Mouse (Mus musculus): ENCODE data around the gene Gm10277. TPM values are rescaled to one million over a fixed set of nuclear protein-coding genes. Genes with fewer than 3 reads are reported as not detected.

Gene Gm10277
- 1.2 and 1.5 TPM in 2 replicates for polyA plus RNA-seq (2014; fragmentation: Nextera tagmentation; extraction: Ambion mirVana)

- Histone ChIP-seq H3K4me2 (replicated peaks; ENCODE audit: low read depth, low read length) (no peak within 1 kb of the TSS), H3K27ac (ENCODE audit: low read length) (peak within 1 kb of the TSS; percentile 87; the same call in 1 of the 2 replicates), H3K4me1 (ENCODE audit: control insufficient read depth, insufficient read depth, low read length) (peaks cover 49% of the 10 kb centered on the region), H3K36me3 (ENCODE audit: control insufficient read depth, insufficient read depth, low read length) (no peaks in the 10 kb centered on the region), H3K9ac (replicated peaks; ENCODE audit: low read depth, low read length) (no peak within 1 kb of the TSS), H3K9me3 (ENCODE audit: control insufficient read depth, low read depth, low read length) (no peaks in the 10 kb centered on the region), H3K4me3 (ENCODE audit: low read depth, low read length) (no peak within 1 kb of the TSS), H3K27me3 (ENCODE audit: control insufficient read depth, insufficient read depth, low read length) (no peaks in the 10 kb centered on the region)
- whole genome bisulfite sequencing = 82% methylated on average over 5 of the region's 5 CpGs
- ATAC-seq (ENCODE audit: insufficient number of reproducible peaks, insufficient read depth, low FRiP score, low read depth) = no peak
Observed at GRCm38 (mm10) chr11:77787707-77788106, at the start of gene Gm10277. TSS of gene Gm10277 (minus strand) at chr11:77787747.

DNA sequence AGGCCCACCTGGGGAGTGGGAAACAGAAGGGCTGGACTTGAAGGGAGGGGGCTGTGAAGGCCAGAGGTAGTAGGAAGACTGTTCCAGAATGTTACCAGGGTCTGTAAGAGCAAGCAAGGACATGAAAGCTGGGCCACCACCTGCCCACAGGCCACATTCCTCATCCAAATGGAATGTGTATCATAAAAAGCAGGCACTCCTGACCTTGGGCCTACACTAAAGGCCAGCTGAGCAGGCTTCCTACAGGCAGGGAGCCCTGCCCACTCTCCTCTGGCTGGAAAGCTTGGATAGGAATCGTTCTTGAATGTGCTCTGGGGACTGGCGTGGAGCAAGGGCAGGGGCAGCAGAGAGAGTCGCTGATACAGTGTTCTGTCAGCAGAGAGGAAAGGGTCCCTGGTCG, 49.2 kb upstream of the Gm10277 start:
- H3K4me1 ChIP-seq (ENCODE audit: control insufficient read depth, insufficient read depth, low read length) = peaks cover 10% of the 10 kb centered on the region
- ATAC-seq (ENCODE audit: insufficient number of reproducible peaks, insufficient read depth, low FRiP score, low read depth) = no peak
- no peaks in the 10 kb centered on the region for H3K9me3 ChIP-seq (ENCODE audit: control insufficient read depth, low read depth, low read length)
- peaks cover 20% of the 10 kb centered on the region; the same call in 1 of the 2 replicates for H3K36me3 ChIP-seq (ENCODE audit: control insufficient read depth, insufficient read depth, low read length)
- no peak overlapping the region for H3K9ac ChIP-seq (replicated peaks; ENCODE audit: low read depth, low read length)
- no peak overlapping the region for H3K4me2 ChIP-seq (replicated peaks; ENCODE audit: low read depth, low read length)
- WGBS = 42% methylated on average over 4 of the region's 4 CpGs
- no peaks in the 10 kb centered on the region for H3K27me3 ChIP-seq (ENCODE audit: control insufficient read depth, insufficient read depth, low read length)
- peak overlapping the region; percentile 18; the same call in 1 of the 2 replicates for H3K27ac ChIP-seq (ENCODE audit: low read length)
- no peak overlapping the region for H3K4me3 ChIP-seq (ENCODE audit: low read depth, low read length)

- Histone ChIP-seq H3K4me1 (ENCODE audit: control insufficient read depth, insufficient read depth, low read length) (peaks cover 10% of the 10 kb centered on the region), H3K27ac (ENCODE audit: low read length) (peak overlapping the region; percentile 18; the same call in 1 of the 2 replicates), H3K27me3 (ENCODE audit: control insufficient read depth, insufficient read depth, low read length) (no peaks in the 10 kb centered on the region), H3K36me3 (ENCODE audit: control insufficient read depth, insufficient read depth, low read length) (peaks cover 16% of the 10 kb centered on the region; the same call in 1 of the 2 replicates), H3K4me3 (ENCODE audit: low read depth, low read length) (no peak overlapping the region), H3K9ac (replicated peaks; ENCODE audit: low read depth, low read length) (no peak overlapping the region), H3K4me2 (replicated peaks; ENCODE audit: low read depth, low read length) (no peak overlapping the region), H3K9me3 (ENCODE audit: control insufficient read depth, low read depth, low read length) (no peaks in the 10 kb centered on the region)
- no peak for ATAC-seq (ENCODE audit: insufficient number of reproducible peaks, insufficient read depth, low FRiP score, low read depth)
- WGBS = 79% methylated on average over 5 of the region's 5 CpGs
Observed at GRCm38 (mm10) chr11:77836290-77836689, 48.7 kb upstream of the Gm10277 start.

DNA sequence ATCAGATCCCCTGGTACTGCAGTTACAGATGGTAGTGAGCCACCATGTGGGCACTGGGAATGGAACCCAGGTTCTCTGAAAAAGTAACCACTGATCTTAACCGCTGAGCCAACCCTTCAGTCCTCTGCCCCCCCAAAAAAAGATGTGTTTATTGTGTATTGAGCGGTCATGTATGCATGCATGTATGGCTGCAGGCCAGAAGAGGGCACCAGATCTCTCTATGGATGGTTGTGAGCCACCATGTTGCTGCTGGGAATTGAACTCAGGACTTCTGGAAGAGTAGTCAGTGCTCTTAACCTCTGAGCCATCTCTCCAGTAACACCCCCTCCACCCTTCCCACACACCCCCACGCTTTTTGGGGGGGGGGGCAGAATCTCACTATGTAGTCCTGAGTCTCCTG, 47.6 kb upstream of the Gm10277 start:
- ATAC-seq (ENCODE audit: insufficient number of reproducible peaks, insufficient read depth, low FRiP score, low read depth) = no peak
- H3K27me3 ChIP-seq (ENCODE audit: control insufficient read depth, insufficient read depth, low read length) = no peaks in the 10 kb centered on the region
- no peak overlapping the region for H3K4me3 ChIP-seq (ENCODE audit: low read depth, low read length)
- H3K9ac ChIP-seq (replicated peaks; ENCODE audit: low read depth, low read length) = no peak overlapping the region
- H3K4me2 ChIP-seq (replicated peaks; ENCODE audit: low read depth, low read length) = no peak overlapping the region
- H3K9me3 ChIP-seq (ENCODE audit: control insufficient read depth, low read depth, low read length) = no peaks in the 10 kb centered on the region
- H3K4me1 ChIP-seq (ENCODE audit: control insufficient read depth, insufficient read depth, low read length) = peaks cover 7% of the 10 kb centered on the region
- H3K36me3 ChIP-seq (ENCODE audit: control insufficient read depth, insufficient read depth, low read length) = peaks cover 16% of the 10 kb centered on the region; the same call in 1 of the 2 replicates
- H3K27ac ChIP-seq (ENCODE audit: low read length) = no peak overlapping the region
- 96% methylated on average over 3 of the region's 3 CpGs for WGBS

- Histone ChIP-seq H3K4me1 (ENCODE audit: control insufficient read depth, insufficient read depth, low read length) (peaks cover 6% of the 10 kb centered on the region; the same call in 1 of the 2 replicates), H3K9me3 (ENCODE audit: control insufficient read depth, low read depth, low read length) (no peaks in the 10 kb centered on the region), H3K4me2 (replicated peaks; ENCODE audit: low read depth, low read length) (no peak overlapping the region), H3K4me3 (ENCODE audit: low read depth, low read length) (no peak overlapping the region), H3K36me3 (ENCODE audit: control insufficient read depth, insufficient read depth, low read length) (peaks cover 22% of the 10 kb centered on the region; the same call in 1 of the 2 replicates), H3K27me3 (ENCODE audit: control insufficient read depth, insufficient read depth, low read length) (no peaks in the 10 kb centered on the region), H3K9ac (replicated peaks; ENCODE audit: low read depth, low read length) (no peak overlapping the region), H3K27ac (ENCODE audit: low read length) (no peak overlapping the region)
- no peak for ATAC-seq (ENCODE audit: insufficient number of reproducible peaks, insufficient read depth, low FRiP score, low read depth)
- WGBS = 80% methylated on average over 4 of the region's 4 CpGs
Observed at GRCm38 (mm10) chr11:77832541-77832940, 45.0 kb upstream of the Gm10277 start.

DNA sequence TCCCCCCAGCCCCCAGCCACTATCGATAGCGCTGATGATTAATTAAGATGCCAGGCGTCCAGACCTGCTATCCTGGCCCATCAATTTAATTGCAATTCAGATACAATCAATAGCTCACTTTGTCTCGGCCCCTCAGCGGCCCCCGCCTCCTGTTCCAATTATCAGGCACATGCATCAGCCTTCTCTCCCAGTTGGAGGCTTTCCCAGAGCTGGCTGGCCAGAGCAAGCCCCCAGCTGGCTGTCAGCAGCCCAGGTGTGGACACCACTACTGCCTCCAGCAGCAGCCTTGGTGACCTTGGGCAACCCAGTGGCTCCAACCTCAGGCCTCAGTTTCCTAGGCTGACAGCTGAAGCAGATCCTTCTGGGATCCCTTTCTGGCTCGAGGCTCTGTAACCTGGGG, 43.3 kb upstream of the Gm10277 start:
- ATAC-seq (ENCODE audit: insufficient number of reproducible peaks, insufficient read depth, low FRiP score, low read depth) = no peak
- Histone ChIP-seq H3K4me2 (replicated peaks; ENCODE audit: low read depth, low read length) (no peak overlapping the region), H3K9me3 (ENCODE audit: control insufficient read depth, low read depth, low read length) (no peaks in the 10 kb centered on the region), H3K27me3 (ENCODE audit: control insufficient read depth, insufficient read depth, low read length) (no peaks in the 10 kb centered on the region), H3K4me1 (ENCODE audit: control insufficient read depth, insufficient read depth, low read length) (no peaks in the 10 kb centered on the region), H3K4me3 (ENCODE audit: low read depth, low read length) (no peak overlapping the region), H3K36me3 (ENCODE audit: control insufficient read depth, insufficient read depth, low read length) (peaks cover 22% of the 10 kb centered on the region; the same call in 1 of the 2 replicates), H3K27ac (ENCODE audit: low read length) (no peak overlapping the region), H3K9ac (replicated peaks; ENCODE audit: low read depth, low read length) (no peak overlapping the region)
- 54% methylated on average over 7 of the region's 7 CpGs for WGBS

DNA sequence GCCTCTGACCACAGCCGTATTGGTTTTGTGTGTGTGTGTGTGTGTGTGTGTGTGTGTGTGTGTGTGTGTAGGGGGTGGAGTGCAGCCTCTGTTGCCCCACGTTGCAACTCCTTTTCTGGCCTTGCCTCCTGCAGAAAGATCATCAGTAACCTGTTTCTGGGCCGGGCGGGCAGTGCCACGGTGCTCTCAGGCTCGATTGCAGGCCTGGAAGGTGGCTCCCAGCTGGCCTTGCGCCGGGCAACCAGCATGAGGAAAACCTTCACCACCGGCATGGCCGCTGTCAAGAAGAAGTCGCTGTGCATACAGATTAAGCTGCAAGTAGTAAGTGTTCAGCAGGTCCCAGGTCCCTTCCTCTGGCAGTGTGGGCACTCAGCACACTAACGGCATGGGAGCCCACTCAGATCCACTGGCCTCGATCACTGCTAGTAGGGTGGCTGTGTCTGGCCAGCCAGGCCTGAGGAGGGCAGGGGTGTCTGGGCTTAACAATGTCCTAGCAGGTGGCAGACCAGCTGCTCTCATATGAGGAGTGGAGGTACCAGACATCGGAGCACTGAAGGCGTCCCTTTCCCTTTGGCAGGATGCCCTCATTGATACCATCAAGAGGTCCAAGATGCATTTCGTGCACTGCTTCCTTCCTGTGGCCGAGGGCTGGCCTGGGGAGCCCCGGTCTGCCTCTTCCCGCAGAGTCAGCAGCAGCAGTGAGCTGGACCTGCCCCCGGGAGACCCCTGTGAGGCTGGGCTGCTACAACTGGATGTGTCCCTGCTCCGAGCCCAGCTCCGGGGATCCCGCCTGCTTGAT, 41.7 kb upstream of the Gm10277 start:
- H3K27me3 ChIP-seq (ENCODE audit: control insufficient read depth, insufficient read depth, low read length) = no peaks in the 10 kb centered on the region
- H3K4me1 ChIP-seq (ENCODE audit: control insufficient read depth, insufficient read depth, low read length) = no peaks in the 10 kb centered on the region
- ATAC-seq (ENCODE audit: insufficient number of reproducible peaks, insufficient read depth, low FRiP score, low read depth) = no peak
- no peaks in the 10 kb centered on the region for H3K9me3 ChIP-seq (ENCODE audit: control insufficient read depth, low read depth, low read length)
- H3K4me2 ChIP-seq (replicated peaks; ENCODE audit: low read depth, low read length) = no peak overlapping the region
- H3K36me3 ChIP-seq (ENCODE audit: control insufficient read depth, insufficient read depth, low read length) = peaks cover 21% of the 10 kb centered on the region; the same call in 1 of the 2 replicates
- H3K27ac ChIP-seq (ENCODE audit: low read length) = no peak overlapping the region
- no peak overlapping the region for H3K4me3 ChIP-seq (ENCODE audit: low read depth, low read length)
- WGBS = 79% methylated on average over 23 of the region's 23 CpGs
- H3K9ac ChIP-seq (replicated peaks; ENCODE audit: low read depth, low read length) = no peak overlapping the region

DNA sequence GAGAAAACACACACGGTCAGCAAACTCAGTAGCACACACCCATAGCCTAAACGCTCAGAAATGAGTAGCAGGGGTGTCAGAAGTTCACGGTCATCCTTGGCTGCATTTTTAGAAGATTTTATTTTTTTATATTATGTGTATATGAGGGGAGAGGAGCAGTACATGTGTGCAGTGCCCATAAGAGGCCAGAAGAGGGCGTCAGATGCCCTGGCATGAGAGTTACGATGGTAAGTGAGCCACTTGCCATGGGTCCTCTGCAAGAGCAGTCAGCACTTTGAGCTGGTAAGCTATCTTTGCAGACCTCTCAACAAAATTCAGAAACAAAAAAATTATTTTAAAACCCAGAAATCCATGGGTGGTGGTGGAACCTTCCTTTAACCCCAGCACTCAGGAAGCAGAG, 40.6 kb upstream of the Gm10277 start:
- no peaks in the 10 kb centered on the region for H3K4me1 ChIP-seq (ENCODE audit: control insufficient read depth, insufficient read depth, low read length)
- 86% methylated on average over 5 of the region's 5 CpGs for WGBS
- H3K9ac ChIP-seq (replicated peaks; ENCODE audit: low read depth, low read length) = no peak overlapping the region
- no peaks in the 10 kb centered on the region for H3K9me3 ChIP-seq (ENCODE audit: control insufficient read depth, low read depth, low read length)
- no peaks in the 10 kb centered on the region for H3K27me3 ChIP-seq (ENCODE audit: control insufficient read depth, insufficient read depth, low read length)
- H3K4me3 ChIP-seq (ENCODE audit: low read depth, low read length) = no peak overlapping the region
- no peak overlapping the region for H3K4me2 ChIP-seq (replicated peaks; ENCODE audit: low read depth, low read length)
- peaks cover 26% of the 10 kb centered on the region for H3K36me3 ChIP-seq (ENCODE audit: control insufficient read depth, insufficient read depth, low read length)
- H3K27ac ChIP-seq (ENCODE audit: low read length) = no peak overlapping the region
- no peak for ATAC-seq (ENCODE audit: insufficient number of reproducible peaks, insufficient read depth, low FRiP score, low read depth)
